Mouse (Mus musculus): ENCODE data around the gene Dnajc12. TPM values are rescaled to one million over a fixed set of nuclear protein-coding genes. Genes with fewer than 3 reads are reported as not detected.
"Not testable (repeated sequence)": the region's sequence is repeated elsewhere in the genome, so short reads cannot be mapped to it uniquely, and the experiment has no call there.

The Dnajc12 gene
- polyA plus RNA-seq, 1 experiment: 1.9 TPM

- Histone ChIP-seq H3K4me3 (replicated peaks; ENCODE audit: control insufficient read depth, low read depth, low read length) (peak overlapping the region; percentile 87), H3K27ac (ENCODE audit: control insufficient read depth, insufficient read depth, low read depth, low read length, poor library complexity) (peak overlapping the region; percentile 61), H3K4me1 (ENCODE audit: control insufficient read depth, insufficient read depth, low read length) (no peaks in the 10 kb centered on the region)
- 0% methylated on average over 34 of the region's 34 CpGs for whole genome bisulfite sequencing
- peak; percentile 71; the same call in 1 of the 2 replicates for TF ChIP-seq POLR2A (IDR thresholded peaks at IDR 0.05; ENCODE audit: borderline replicate concordance, control insufficient read depth, low read depth, low read length)
- TF ChIP-seq CTCF (IDR thresholded peaks at IDR 0.05; ENCODE audit: control insufficient read depth, insufficient read depth, low read length): peak; percentile 6; the same call in 1 of the 2 replicates
These were observed 47.1 kb downstream of the Dnajc12 start for GRCm38 (mm10) chr10:63429380-63429779.

DNA sequence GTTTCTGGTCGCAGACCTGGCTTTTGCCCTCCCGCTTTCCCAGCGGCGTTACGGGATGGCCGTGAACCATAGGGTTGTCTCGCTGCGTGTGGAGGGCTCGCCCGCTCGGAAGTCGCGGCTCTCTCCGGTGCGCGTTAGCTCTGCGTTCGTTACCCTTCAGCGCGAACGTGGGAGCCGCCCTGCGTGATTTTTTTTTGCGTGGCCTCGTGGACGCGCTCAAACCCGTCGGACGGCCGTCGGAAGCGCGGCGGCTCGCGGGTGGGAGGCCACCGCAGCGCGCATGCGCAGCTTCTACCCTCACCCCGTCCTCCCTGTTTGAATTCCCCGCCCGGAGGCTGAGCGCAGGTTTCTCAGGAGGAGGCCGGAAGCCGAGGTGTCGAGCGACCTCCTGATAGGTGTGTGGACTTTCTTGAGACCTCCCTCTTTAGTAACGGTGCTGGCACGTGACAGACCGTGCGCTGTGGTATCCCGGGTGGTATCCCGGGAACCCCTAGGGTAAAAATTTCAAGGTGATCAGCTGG lies 47.6 kb downstream of the Dnajc12 start, which contains the start of gene Ctnna3:
Ctnna3 (plus strand) TSS at position 314 of the 521 bp plus-strand sequence.
- peak within 1 kb of the TSS; percentile 87 for H3K4me3 ChIP-seq (replicated peaks; ENCODE audit: control insufficient read depth, low read depth, low read length)
- peak within 1 kb of the TSS; percentile 61 for H3K27ac ChIP-seq (ENCODE audit: control insufficient read depth, insufficient read depth, low read depth, low read length, poor library complexity)
- WGBS: under 1% methylated on average over 55 of the region's 55 CpGs
- peak; percentile 72; the same call in 1 of the 2 replicates for TF ChIP-seq POLR2A (IDR thresholded peaks at IDR 0.05; ENCODE audit: borderline replicate concordance, control insufficient read depth, low read depth, low read length)
- no peak for TF ChIP-seq CTCF (IDR thresholded peaks at IDR 0.05; ENCODE audit: control insufficient read depth, insufficient read depth, low read length)
- H3K4me1 ChIP-seq (ENCODE audit: control insufficient read depth, insufficient read depth, low read length): no peaks in the 10 kb centered on the region

- Histone ChIP-seq H3K4me1 (ENCODE audit: control insufficient read depth, insufficient read depth, low read length) (no peaks in the 10 kb centered on the region), H3K4me3 (replicated peaks; ENCODE audit: control insufficient read depth, low read depth, low read length) (no peak overlapping the region), H3K27ac (ENCODE audit: control insufficient read depth, insufficient read depth, low read depth, low read length, poor library complexity) (no peak overlapping the region)
- 87% methylated on average over 7 of the region's 7 CpGs for whole genome bisulfite sequencing
- TF ChIP-seq POLR2A (IDR thresholded peaks at IDR 0.05; ENCODE audit: borderline replicate concordance, control insufficient read depth, low read depth, low read length): no peak
- no peak for TF ChIP-seq CTCF (IDR thresholded peaks at IDR 0.05; ENCODE audit: control insufficient read depth, insufficient read depth, low read length)
These were observed 49.0 kb downstream of the Dnajc12 start for GRCm38 (mm10) chr10:63431221-63431736.

DNA sequence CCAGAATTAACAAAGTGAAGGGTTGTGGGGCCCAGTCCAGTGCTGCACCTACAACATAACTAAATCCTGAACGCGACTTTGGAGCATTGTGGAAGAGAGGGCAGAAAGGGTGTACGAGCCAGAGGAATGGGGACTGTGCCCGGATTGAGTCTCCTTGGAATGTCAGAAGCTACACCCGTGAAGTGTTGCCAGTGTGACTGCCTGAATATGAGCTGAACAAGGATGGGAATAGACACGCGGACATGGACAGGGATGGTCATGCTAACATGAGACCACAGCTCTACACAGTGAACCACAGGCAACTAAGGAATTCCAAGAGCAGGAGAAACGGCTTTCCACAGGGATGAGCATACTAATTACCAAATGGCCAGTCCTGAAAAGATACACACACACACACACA lies 49.9 kb downstream of the Dnajc12 start:
- no peak for TF ChIP-seq CTCF (IDR thresholded peaks at IDR 0.05; ENCODE audit: control insufficient read depth, insufficient read depth, low read length)
- TF ChIP-seq POLR2A (IDR thresholded peaks at IDR 0.05; ENCODE audit: borderline replicate concordance, control insufficient read depth, low read depth, low read length): no peak
- no peaks in the 10 kb centered on the region for H3K4me1 ChIP-seq (ENCODE audit: control insufficient read depth, insufficient read depth, low read length)

GRCm38 (mm10) chr10:63432887-63433286 lies 50.6 kb downstream of the Dnajc12 start:
- no peaks in the 10 kb centered on the region for H3K4me1 ChIP-seq (ENCODE audit: control insufficient read depth, insufficient read depth, low read length)
- WGBS: 60% methylated on average over 2 of the region's 2 CpGs
- no peak overlapping the region for H3K27ac ChIP-seq (ENCODE audit: control insufficient read depth, insufficient read depth, low read depth, low read length, poor library complexity)
- H3K4me3 ChIP-seq (replicated peaks; ENCODE audit: control insufficient read depth, low read depth, low read length): no peak overlapping the region
- TF ChIP-seq POLR2A (IDR thresholded peaks at IDR 0.05; ENCODE audit: borderline replicate concordance, control insufficient read depth, low read depth, low read length) (no peak), CTCF (IDR thresholded peaks at IDR 0.05; ENCODE audit: control insufficient read depth, insufficient read depth, low read length) (no peak)

More for the DNA sequence above, 49.9 kb downstream of the Dnajc12 start:
- H3K27ac ChIP-seq (ENCODE audit: control insufficient read depth, insufficient read depth, low read depth, low read length, poor library complexity): no peak overlapping the region
- 91% methylated on average over 8 of the region's 8 CpGs for WGBS
- H3K4me3 ChIP-seq (replicated peaks; ENCODE audit: control insufficient read depth, low read depth, low read length): no peak overlapping the region

DNA sequence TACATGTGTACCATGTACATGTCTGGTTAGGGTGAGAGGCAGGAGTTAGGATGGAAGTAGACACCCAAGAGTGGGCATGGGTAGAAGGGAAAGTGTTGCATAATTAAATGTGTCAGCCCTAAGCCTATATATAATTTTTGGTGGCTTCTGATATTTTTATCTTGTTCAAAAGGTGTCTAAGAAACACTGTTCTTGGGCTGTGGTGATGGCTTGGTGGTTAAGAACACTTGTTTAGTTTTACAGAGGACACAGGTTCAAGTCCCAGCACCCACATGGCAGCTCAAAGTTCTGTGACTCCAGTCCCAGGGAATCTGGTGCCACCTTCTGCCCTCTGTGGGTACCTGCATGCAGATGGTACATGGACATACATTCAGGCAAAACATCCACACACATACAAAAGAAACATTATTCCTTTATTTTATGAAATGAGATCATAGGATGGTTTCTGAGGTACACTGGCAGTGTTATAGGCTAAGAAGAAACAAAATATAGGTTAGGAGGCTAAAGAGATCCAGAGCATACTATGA lies 56.6 kb downstream of the Dnajc12 start:
- no peak for TF ChIP-seq POLR2A (IDR thresholded peaks at IDR 0.05; ENCODE audit: borderline replicate concordance, control insufficient read depth, low read depth, low read length)
- no peak for TF ChIP-seq CTCF (IDR thresholded peaks at IDR 0.05; ENCODE audit: control insufficient read depth, insufficient read depth, low read length)
- no peak overlapping the region for H3K27ac ChIP-seq (ENCODE audit: control insufficient read depth, insufficient read depth, low read depth, low read length, poor library complexity)
- H3K4me3 ChIP-seq (replicated peaks; ENCODE audit: control insufficient read depth, low read depth, low read length): no peak overlapping the region
- no peaks in the 10 kb centered on the region for H3K4me1 ChIP-seq (ENCODE audit: control insufficient read depth, insufficient read depth, low read length)

- no peaks in the 10 kb centered on the region for H3K4me1 ChIP-seq (ENCODE audit: control insufficient read depth, insufficient read depth, low read length)
- TF ChIP-seq CTCF (IDR thresholded peaks at IDR 0.05; ENCODE audit: control insufficient read depth, insufficient read depth, low read length) (no peak), POLR2A (IDR thresholded peaks at IDR 0.05; ENCODE audit: borderline replicate concordance, control insufficient read depth, low read depth, low read length) (no peak)
- H3K4me3 ChIP-seq (replicated peaks; ENCODE audit: control insufficient read depth, low read depth, low read length): no peak overlapping the region
- H3K27ac ChIP-seq (ENCODE audit: control insufficient read depth, insufficient read depth, low read depth, low read length, poor library complexity): no peak overlapping the region
- WGBS: 41% methylated on average over 7 of the region's 7 CpGs
These were observed 57.5 kb downstream of the Dnajc12 start for GRCm38 (mm10) chr10:63439694-63440228.

DNA sequence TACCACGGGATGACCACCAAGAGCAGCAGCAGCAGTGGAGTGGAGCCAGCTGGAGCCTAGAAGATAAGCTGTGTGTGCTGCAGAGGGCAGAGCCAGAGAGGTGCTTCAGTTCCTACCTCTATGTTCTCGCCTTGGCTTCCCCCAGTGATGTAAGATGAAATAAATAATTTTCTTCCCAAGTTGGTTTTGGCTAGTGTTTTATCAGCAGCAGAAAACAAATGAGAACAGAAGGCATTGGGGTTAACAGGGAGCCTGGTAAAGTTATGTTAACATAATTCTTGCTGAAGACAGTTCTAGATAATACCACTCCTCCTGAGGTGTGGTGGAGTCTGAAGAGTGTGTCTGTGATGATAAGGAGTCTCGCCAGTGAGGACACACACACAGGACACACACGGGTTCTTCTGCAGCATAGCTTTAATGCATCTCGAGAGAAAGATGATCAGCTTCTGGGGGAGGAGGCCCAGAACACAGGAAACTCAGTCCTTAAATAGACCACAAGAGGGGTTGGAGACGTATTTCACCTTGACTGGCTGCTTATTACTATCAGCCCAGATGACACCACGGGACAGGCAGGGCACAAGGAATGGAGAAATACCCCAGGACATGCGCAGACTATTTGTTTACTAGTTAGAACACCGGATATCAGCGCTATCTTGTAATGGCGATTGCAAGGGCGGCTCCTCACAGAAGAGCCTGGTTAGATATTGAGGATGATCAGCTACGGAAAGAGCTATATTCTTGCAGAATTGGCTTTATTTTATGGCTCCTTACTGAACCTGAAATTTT lies 62.6 kb downstream of the Dnajc12 start:
- H3K4me1 ChIP-seq (ENCODE audit: control insufficient read depth, insufficient read depth, low read length); H3K4me3 ChIP-seq (replicated peaks; ENCODE audit: control insufficient read depth, low read depth, low read length): not testable (repeated sequence)
- WGBS: 74% methylated on average over 13 of the region's 13 CpGs
- H3K27ac ChIP-seq (ENCODE audit: control insufficient read depth, insufficient read depth, low read depth, low read length, poor library complexity): peak overlapping the region; percentile 69
